Mouse (Mus musculus) lung, postnatal 14 days (tissue): ENCODE measurements at regions not wholly inside any gene's neighbourhood (a gene's known extent, or its start where the extent isn't known, plus 50 kb on each side); places are given as distances from the start of the nearest gene placed in this dataset.

Source experiments
- DNase-seq: peaks from one replicate; pipeline ENCODE4 v3.0.0; 2021

GRCm38 (mm10) chr4:131216361-131216760 is 272.2 kb downstream of the Matn1 start:
- no peak for DNase-seq

- DNase-seq: no peak
Observed at GRCm38 (mm10) chr4:131217083-131217482, 272.9 kb downstream of the Matn1 start.

GRCm38 (mm10) chr4:131217571-131218155 is 273.5 kb downstream of the Matn1 start:
- DNase-seq: no peak

- DNase-seq: no peak
Observed at GRCm38 (mm10) chr4:131220966-131221365, 276.8 kb downstream of the Matn1 start.

- no peak for DNase-seq
Observed at GRCm38 (mm10) chr4:131230361-131230760, 286.2 kb downstream of the Matn1 start.

GRCm38 (mm10) chr4:131236611-131237031 is 292.4 kb downstream of the Matn1 start:
- DNase-seq: no peak

- no peak for DNase-seq
Observed at GRCm38 (mm10) chr4:131238591-131238990, 294.4 kb downstream of the Matn1 start.

GRCm38 (mm10) chr4:131239132-131239531 is 294.9 kb downstream of the Matn1 start:
- DNase-seq: no peak

GRCm38 (mm10) chr4:131240457-131240856 is 296.3 kb downstream of the Matn1 start:
- no peak for DNase-seq

- DNase-seq: no peak
Observed at GRCm38 (mm10) chr4:131242250-131242649, 298.1 kb downstream of the Matn1 start.

- DNase-seq: no peak
Observed at GRCm38 (mm10) chr4:131243744-131244387, 299.7 kb downstream of the Matn1 start.

GRCm38 (mm10) chr4:131252602-131253442 is 308.6 kb downstream of the Matn1 start:
- peak; percentile 83 for DNase-seq

GRCm38 (mm10) chr4:131253443-131253817 is 309.2 kb downstream of the Matn1 start:
- DNase-seq: no peak

- peak; percentile 64 for DNase-seq
Observed at GRCm38 (mm10) chr4:131254243-131254642, 310.1 kb downstream of the Matn1 start.

GRCm38 (mm10) chr4:131254691-131255090 is 310.5 kb downstream of the Matn1 start:
- peak; percentile 22 for DNase-seq

GRCm38 (mm10) chr4:131261236-131261635 is 317.1 kb downstream of the Matn1 start:
- no peak for DNase-seq

GRCm38 (mm10) chr4:131262909-131263308 is 318.7 kb downstream of the Matn1 start:
- DNase-seq: no peak

- no peak for DNase-seq
Observed at GRCm38 (mm10) chr4:131266764-131267163, 322.6 kb downstream of the Matn1 start.

- DNase-seq: peak; percentile 74
Observed at GRCm38 (mm10) chr4:131267760-131268159, 323.6 kb downstream of the Matn1 start.

- DNase-seq: peak; percentile 19
Observed at GRCm38 (mm10) chr4:131270192-131270591, 326.0 kb downstream of the Matn1 start.

- DNase-seq: no peak
Observed at GRCm38 (mm10) chr4:131272060-131272459, 327.9 kb downstream of the Matn1 start.

GRCm38 (mm10) chr4:131293560-131293959 is 349.4 kb downstream of the Matn1 start:
- DNase-seq: no peak

- peak; percentile 4 for DNase-seq
Observed at GRCm38 (mm10) chr4:131298011-131298674, 354.0 kb downstream of the Matn1 start.
